Mouse (Mus musculus) megakaryocyte, embryonic 14.5 days (primary cell): ENCODE measurements at regions not wholly inside any gene's neighbourhood (a gene's known extent, or its start where the extent isn't known, plus 50 kb on each side); places are given as distances from the start of the nearest gene placed in this dataset.

ENCODE experiments used
- FLI1 ChIP-seq: IDR thresholded peaks from 2 replicates; pipeline ENCODE4 v1.6.1; 2012; ENCODE audit warnings: low read length, inconsistent platforms, mixed read lengths
- GATA1 ChIP-seq: IDR thresholded peaks from 3 replicates; pipeline ENCODE4 v1.6.1; 2012; ENCODE audit warnings: mixed read lengths, low read length, inconsistent platforms, borderline replicate concordance

GRCm38 (mm10) chr13:6280073-6280472 is 267.9 kb upstream of the Pitrm1 start:
- TF ChIP-seq GATA1 (no peak), FLI1 (no peak)
